In genomic region chr5:3928690-3929046, GRCm38 (mm10) we compare ENCODE assay signal across 8 mouse cellular contexts. TPM values are rescaled to one million over a fixed set of nuclear protein-coding genes. Genes with fewer than 3 reads are reported as not detected.
A peak's percentile ranks its signal among the peaks of the same experiment; 100 is the strongest.
DNase-seq lines count a peak whose midpoint lies in the region; ATAC-seq and TF ChIP-seq lines count a peak whose summit lies in the region.

No protein-coding gene starts in this region.

- ATAC-seq in CD4-positive, CD25-positive, alpha-beta regulatory T cell, adult 4 months: peak; percentile 40
- peak; percentile 56 for ATAC-seq in lung, embryonic 15.5 days (ENCODE audit: borderline replicate concordance, extremely low read depth, low FRiP score, low TSS enrichment)
- peak; percentile 52 for ATAC-seq in neutrophil, adult 5-6 weeks (ENCODE audit: extremely low read depth, insufficient number of reproducible peaks, low FRiP score, poor library complexity, severe bottlenecking)

- WGBS in lung, embryonic 15.5 days: 0% methylated on average over 12 of the region's 12 CpGs

- peak overlapping the region; percentile 81 for H3K9ac ChIP-seq in lung, embryonic 15.5 days

- peak; percentile 14 for DNase-seq in WW6 (ENCODE audit: low read depth, low spot score)
- peak; percentile 7 to 22 for DNase-seq in gastrocnemius, postnatal 36 days
- peak; percentile 34 for DNase-seq in kidney, adult 11 months
- peak; percentile 23 for DNase-seq in urinary bladder, postnatal 25 days (ENCODE audit: low spot score)

- peak overlapping the region; percentile 78 for H3K4me2 ChIP-seq in lung, embryonic 15.5 days

- no peak for TF ChIP-seq CTCF in cortical plate, adult 2 months (IDR thresholded peaks at IDR 0.05; ENCODE audit: extremely low read depth, insufficient read depth, low read length)

- H3K27me3 ChIP-seq in lung, embryonic 15.5 days: no peaks in the 10 kb centered on the region

- H3K4me3 ChIP-seq in cortical plate, adult 2 months (ENCODE audit: insufficient read depth, low read length): peak overlapping the region; percentile 86
- peak overlapping the region; percentile 81 for H3K4me3 ChIP-seq in lung, embryonic 15.5 days

- no peak for TF ChIP-seq POLR2A in cortical plate, adult 2 months (IDR thresholded peaks at IDR 0.05; ENCODE audit: extremely low read depth, insufficient read depth, low read length)

- no peaks in the 10 kb centered on the region for H3K9me3 ChIP-seq in lung, embryonic 15.5 days

- H3K4me1 ChIP-seq in cortical plate, adult 2 months (ENCODE audit: control insufficient read depth, insufficient read depth, low read length): peaks cover 3% of the 10 kb centered on the region
- H3K4me1 ChIP-seq in lung, embryonic 15.5 days: peaks cover 11% of the 10 kb centered on the region

- intact Hi-C loops in gastrocnemius, postnatal 36 days (cut with DNase I): loop anchor here (10.0 kb wide), 1 partner anchor 266 kb away; the partner anchor contains the start of gene Mterf1b

- H3K27ac ChIP-seq in cortical plate, adult 2 months (ENCODE audit: insufficient read depth, low read length): no peak overlapping the region
- peak overlapping the region; percentile 73 for H3K27ac ChIP-seq in lung, embryonic 15.5 days

- no peaks in the 10 kb centered on the region for H3K36me3 ChIP-seq in lung, embryonic 15.5 days

RNA-seq across cellular contexts. Expression of gene Akap9, which starts 0.8 kb away (rescaled TPM):
- 100 to 1,000 TPM; 181 to 212 TPM for polyA plus RNA-seq in CD4-positive, CD25-positive, alpha-beta regulatory T cell, adult 4 months (2017; shearing (Covaris generic))
- 18.5 and 25.1 TPM in 2 replicates for polyA plus RNA-seq in cortical plate, adult 2 months (2012; rRNA removed)
- 10 to 100 TPM; 40.3 to 42.4 TPM for total RNA-seq in gastrocnemius, postnatal 36 days (2021)
- 102 and 105 TPM in 2 replicates for polyA plus RNA-seq in lung, embryonic 15.5 days (2015; fragmentation: Nextera tagmentation; extraction: Ambion mirVana)
- total RNA-seq in neutrophil, adult 5-6 weeks (2017): 107 and 130 TPM in 2 replicates

RNA-seq across cellular contexts. Expression of gene Mterf1a, which starts 34.9 kb away (rescaled TPM):
- polyA plus RNA-seq in CD4-positive, CD25-positive, alpha-beta regulatory T cell, adult 4 months (2017; shearing (Covaris generic)): 10 to 100 TPM; 35.8 to 44.4 TPM
- 5.2 and 5.7 TPM in 2 replicates for polyA plus RNA-seq in cortical plate, adult 2 months (2012; rRNA removed)
- 1 to 10 TPM; 1.1 to 1.5 TPM for total RNA-seq in gastrocnemius, postnatal 36 days (2021)
- 7.6 and 8.1 TPM in 2 replicates for polyA plus RNA-seq in lung, embryonic 15.5 days (2015; fragmentation: Nextera tagmentation; extraction: Ambion mirVana)
- total RNA-seq in neutrophil, adult 5-6 weeks (2017): 27.6 and 29.1 TPM in 2 replicates
